Mouse (Mus musculus) neural tube, embryonic 11.5 days (tissue): ENCODE results near the gene Lck. TPM values are rescaled to one million over a fixed set of nuclear protein-coding genes. Genes with fewer than 3 reads are reported as not detected.

Experiments used
- ATAC-seq: fragments of 200-750 bp; cut with Nextera tagmentation; 2 replicates; pipeline ENCODE4 v1.8.0; 2017; ENCODE audit warnings: moderate number of reproducible peaks, mild to moderate bottlenecking, moderate TSS enrichment, moderate library complexity; ENCODE audit not compliant: insufficient read depth, low FRiP score, low TSS enrichment
- DNase-seq: peaks from one replicate; pipeline ENCODE4 v3.0.0-alpha.2; 2015; ENCODE audit warnings: low spot score
- H3K27ac ChIP-seq: fragments of 300-500 bp; sonication (generic); 2 replicates; pipeline ENCODE4 v1.5.1; 2014; ENCODE audit warnings: low read depth, mild to moderate bottlenecking, low read length
- H3K27me3 ChIP-seq: fragments of 300-500 bp; sonication (generic); 2 replicates; pipeline ENCODE4 v1.6.1; 2014; ENCODE audit warnings: mild to moderate bottlenecking, low read length, mixed read lengths; ENCODE audit not compliant: control insufficient read depth, insufficient read depth
- H3K36me3 ChIP-seq: fragments of 300-500 bp; sonication (generic); 2 replicates; pipeline ENCODE4 v1.6.1; 2014; ENCODE audit warnings: mild to moderate bottlenecking, low read length, moderate library complexity, mixed read lengths; ENCODE audit not compliant: control insufficient read depth, insufficient read depth
- H3K4me1 ChIP-seq: fragments of 300-500 bp; sonication (generic); 2 replicates; pipeline ENCODE4 v1.6.1; 2014; ENCODE audit warnings: low read length, mixed read lengths; ENCODE audit not compliant: control insufficient read depth, insufficient read depth
- H3K4me2 ChIP-seq: fragments of 300-500 bp; sonication (generic); 2 replicates; pipeline ENCODE4 v1.6.1; 2014; ENCODE audit warnings: low read depth, mild to moderate bottlenecking, moderate library complexity
- H3K4me3 ChIP-seq: fragments of 300-500 bp; sonication (generic); 2 replicates; pipeline ENCODE4 v1.5.1; 2014; ENCODE audit warnings: low read depth, low read length
- H3K9ac ChIP-seq: fragments of 300-500 bp; sonication (generic); 2 replicates; pipeline ENCODE4 v1.6.1; 2014; ENCODE audit warnings: mild to moderate bottlenecking, low read length
- H3K9me3 ChIP-seq: fragments of 300-500 bp; sonication (generic); 2 replicates; pipeline ENCODE4 v1.6.1; 2016; ENCODE audit warnings: low read length; ENCODE audit not compliant: control insufficient read depth
- WGBS: fragments of 180-500 bp; shearing (Covaris S2); extraction: QIAGEN DNeasy Blood & Tissue Kit; methylation state at CpG from one replicate; pipeline ENCODE4 v1.1.7; 2014; 5-methylcytosine and 5-hydroxymethylcytosine counted together
- polyA plus RNA-seq: library from polyadenylated mRNA; unstranded; fragments of >200 nt; fragmentation: Nextera tagmentation; extraction: Ambion mirVana; gene quantifications from 2 replicates; pipeline ENCODE4 v1.2.1, GENCODE M21; 2014

Gene Lck
- polyA plus RNA-seq, 1 experiment from 2014 or later: 7.0 TPM

DNA sequence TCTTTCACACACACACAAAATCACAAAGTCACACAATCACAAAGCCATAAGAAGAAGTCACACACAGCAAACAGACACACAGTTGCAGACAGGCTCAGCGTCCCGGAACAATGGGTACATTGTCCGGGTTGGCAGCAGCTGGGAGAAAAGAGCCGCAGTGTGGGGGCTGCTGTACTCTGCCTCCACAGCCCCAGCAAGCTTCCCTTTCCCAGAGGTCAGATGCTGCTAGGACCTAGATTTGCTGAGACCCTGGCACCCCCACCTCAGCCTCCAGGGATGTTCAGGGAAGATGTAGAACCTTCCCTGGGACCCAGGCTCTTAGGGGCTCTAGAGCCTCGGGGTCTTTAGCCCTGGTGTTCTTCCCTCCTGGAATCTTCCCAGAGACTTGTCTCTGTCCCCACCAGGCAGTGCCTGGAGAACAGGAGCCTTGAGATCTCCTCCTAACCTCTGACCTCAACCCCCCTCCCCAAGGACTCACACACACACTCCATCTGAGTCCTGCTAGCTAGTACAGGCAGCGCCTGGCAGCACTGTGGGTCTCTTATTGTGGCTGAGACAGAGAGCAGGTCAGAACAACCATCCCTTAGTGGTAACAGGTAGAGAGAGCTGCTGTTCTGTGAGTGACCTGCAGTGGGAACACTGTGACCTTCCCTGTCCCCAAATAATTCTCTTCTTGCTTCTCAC is 61.9 kb downstream of the Lck start:
- H3K27me3 ChIP-seq: no peaks in the 10 kb centered on the region
- no peaks in the 10 kb centered on the region for H3K9me3 ChIP-seq
- peak overlapping the region; percentile 18; the same call in 1 of the 2 replicates for H3K9ac ChIP-seq
- H3K4me2 ChIP-seq: peak overlapping the region; percentile 15; the same call in 1 of the 2 replicates
- 0 out of 2 replicates have a peak, but pooled peaks cover 2% of the 10 kb centered on the region for H3K36me3 ChIP-seq
- peaks cover 23% of the 10 kb centered on the region for H3K4me1 ChIP-seq
- 30% methylated on average over 6 of the region's 6 CpGs for WGBS
- no peak for ATAC-seq
- peak; percentile 60 for DNase-seq
- peak overlapping the region; percentile 83 for H3K27ac ChIP-seq
- H3K4me3 ChIP-seq: no peak overlapping the region

- DNase-seq: no peak
- no peak overlapping the region; the same call in 1 of the 2 replicates for H3K4me2 ChIP-seq
- 0 out of 2 replicates have a peak, but pooled peaks cover 2% of the 10 kb centered on the region for H3K36me3 ChIP-seq
- H3K9me3 ChIP-seq: no peaks in the 10 kb centered on the region
- H3K27ac ChIP-seq: peak overlapping the region; percentile 83
- H3K4me1 ChIP-seq: peaks cover 23% of the 10 kb centered on the region
- H3K9ac ChIP-seq: 0 out of 2 replicates have a peak overlapping the region, but pooled peaks have one; percentile 18
- no peaks in the 10 kb centered on the region for H3K27me3 ChIP-seq
- 49% methylated on average over 6 of the region's 6 CpGs for WGBS
- H3K4me3 ChIP-seq: no peak overlapping the region
- no peak for ATAC-seq
Measured at GRCm38 (mm10) chr4:129510723-129511412, 62.6 kb downstream of the Lck start.

GRCm38 (mm10) chr4:129509650-129510049 is 63.8 kb downstream of the Lck start:
- DNase-seq (no peak), ATAC-seq (no peak)
- peaks cover 21% of the 10 kb centered on the region for H3K4me1 ChIP-seq
- H3K27me3 ChIP-seq: no peaks in the 10 kb centered on the region
- H3K27ac ChIP-seq: 0 out of 2 replicates have a peak overlapping the region, but pooled peaks have one; percentile 14
- 75% methylated on average over 3 of the region's 3 CpGs for WGBS
- no peak overlapping the region for H3K4me2 ChIP-seq
- H3K9me3 ChIP-seq: no peaks in the 10 kb centered on the region
- no peak overlapping the region for H3K4me3 ChIP-seq
- no peak overlapping the region for H3K9ac ChIP-seq
- H3K36me3 ChIP-seq: no peaks in the 10 kb centered on the region

- WGBS: 62% methylated on average over 15 of the region's 15 CpGs
- DNase-seq: no peak
- no peak for ATAC-seq
- H3K4me2 ChIP-seq: no peak overlapping the region
- no peaks in the 10 kb centered on the region for H3K9me3 ChIP-seq
- H3K36me3 ChIP-seq: no peaks in the 10 kb centered on the region
- H3K27me3 ChIP-seq: no peaks in the 10 kb centered on the region
- H3K9ac ChIP-seq: no peak overlapping the region
- peaks cover 21% of the 10 kb centered on the region for H3K4me1 ChIP-seq
- no peak overlapping the region for H3K4me3 ChIP-seq
- 0 out of 2 replicates have a peak overlapping the region, but pooled peaks have one; percentile 14 for H3K27ac ChIP-seq
Measured at GRCm38 (mm10) chr4:129508834-129509600, 64.4 kb downstream of the Lck start.

- no peak for DNase-seq
- WGBS: 66% methylated on average over 3 of the region's 3 CpGs
- no peaks in the 10 kb centered on the region for H3K9me3 ChIP-seq
- H3K27me3 ChIP-seq: no peaks in the 10 kb centered on the region
- peaks cover 21% of the 10 kb centered on the region for H3K4me1 ChIP-seq
- H3K4me2 ChIP-seq: no peak overlapping the region
- no peak overlapping the region for H3K4me3 ChIP-seq
- ATAC-seq: no peak
- H3K9ac ChIP-seq: no peak overlapping the region
- no peak overlapping the region for H3K27ac ChIP-seq
- H3K36me3 ChIP-seq: no peaks in the 10 kb centered on the region
Measured at GRCm38 (mm10) chr4:129508237-129508515, 65.3 kb downstream of the Lck start.

GRCm38 (mm10) chr4:129507434-129508236 is 65.8 kb downstream of the Lck start:
- DNase-seq: no peak

DNA sequence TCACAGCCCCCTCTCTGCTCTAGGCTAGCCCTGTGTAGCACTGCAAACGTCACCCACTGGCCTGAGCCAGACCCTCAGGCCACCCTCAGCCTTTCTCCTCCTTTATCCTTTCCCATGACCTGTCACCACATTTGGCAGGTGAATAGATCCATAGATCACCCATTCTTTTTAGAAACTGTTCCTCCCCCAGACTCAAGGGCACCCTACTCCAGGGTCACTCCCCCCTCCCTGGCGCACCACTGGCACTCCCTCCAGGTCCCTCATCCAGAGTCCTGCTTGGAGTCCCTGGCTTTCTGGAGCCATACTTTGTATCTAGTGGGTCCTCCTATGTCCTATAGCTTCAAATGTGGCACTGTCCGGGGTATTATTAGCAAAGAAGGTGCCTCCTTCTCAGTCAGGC is 67.9 kb downstream of the Lck start:
- no peaks in the 10 kb centered on the region for H3K27me3 ChIP-seq
- H3K4me2 ChIP-seq: no peak overlapping the region
- H3K9me3 ChIP-seq: no peaks in the 10 kb centered on the region
- ATAC-seq (no peak), DNase-seq (no peak)
- H3K27ac ChIP-seq: no peak overlapping the region
- H3K4me3 ChIP-seq: no peak overlapping the region
- no peak overlapping the region for H3K9ac ChIP-seq
- peaks cover 2% of the 10 kb centered on the region for H3K4me1 ChIP-seq
- H3K36me3 ChIP-seq: no peaks in the 10 kb centered on the region
- 78% methylated on average over 3 of the region's 3 CpGs for WGBS

More at GRCm38 (mm10) chr4:129507434-129508236, 65.8 kb downstream of the Lck start:
- H3K4me3 ChIP-seq: no peak overlapping the region
- H3K9ac ChIP-seq: no peak overlapping the region
- no peak for ATAC-seq
- peaks cover 19% of the 10 kb centered on the region for H3K4me1 ChIP-seq
- H3K27ac ChIP-seq: no peak overlapping the region
- WGBS: 75% methylated on average over 9 of the region's 10 CpGs
- H3K36me3 ChIP-seq: no peaks in the 10 kb centered on the region
- H3K4me2 ChIP-seq: no peak overlapping the region
- no peaks in the 10 kb centered on the region for H3K27me3 ChIP-seq
- H3K9me3 ChIP-seq: no peaks in the 10 kb centered on the region

- Histone ChIP-seq H3K4me1 (no peaks in the 10 kb centered on the region), H3K4me2 (no peak overlapping the region), H3K9ac (no peak overlapping the region), H3K27ac (no peak overlapping the region), H3K27me3 (no peaks in the 10 kb centered on the region), H3K36me3 (no peaks in the 10 kb centered on the region), H3K4me3 (no peak overlapping the region), H3K9me3 (no peaks in the 10 kb centered on the region)
- no peak for DNase-seq
- WGBS: 86% methylated on average over 11 of the region's 11 CpGs
- no peak for ATAC-seq
Measured at GRCm38 (mm10) chr4:129502901-129503444, 70.5 kb downstream of the Lck start.
